Mouse (Mus musculus): Measurements from ENCODE around the gene Btbd19. TPM values are rescaled to one million over a fixed set of nuclear protein-coding genes. Genes with fewer than 3 reads are reported as not detected.
A peak's percentile ranks its signal among the peaks of the same experiment; 100 is the strongest.

Gene Btbd19
- polyA plus RNA-seq, 1 experiment from 2014 or later, result 7.6 TPM

DNA sequence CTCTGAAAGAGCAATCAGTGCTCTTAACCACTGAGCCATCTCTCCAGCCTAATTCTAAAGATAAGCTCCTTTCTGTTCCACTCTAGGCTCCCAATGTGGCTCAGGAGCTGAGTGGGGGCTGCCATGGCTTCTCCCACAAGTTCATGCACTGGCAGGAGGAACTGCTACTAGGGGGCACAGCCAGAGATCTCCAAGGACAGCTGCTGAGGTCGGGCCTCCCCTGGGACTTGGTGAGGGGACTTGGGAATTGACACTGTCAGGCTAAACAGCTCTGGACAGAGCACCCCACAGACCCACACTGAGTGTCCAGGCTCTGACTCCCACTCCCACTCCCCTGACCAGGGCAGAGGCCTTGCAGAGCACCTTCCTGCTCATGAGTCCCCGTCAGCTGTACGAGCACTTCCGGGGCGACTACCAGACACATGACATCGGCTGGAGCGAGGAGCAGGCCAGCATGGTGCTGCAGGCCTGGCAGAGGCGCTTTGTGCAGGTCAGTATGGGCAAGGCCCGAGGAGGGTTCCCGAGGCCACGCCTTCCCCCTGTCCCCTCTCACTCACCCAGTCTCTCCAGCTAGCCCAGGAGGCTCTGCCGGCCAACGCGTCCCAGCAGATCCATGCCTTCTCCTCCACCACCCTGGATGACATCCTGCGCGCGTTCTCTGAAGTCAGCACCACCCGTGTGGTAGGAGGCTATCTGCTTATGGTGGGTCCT lies 17.6 kb downstream of the Btbd19 start:
- no peak overlapping the region for H3K4me2 ChIP-seq (replicated peaks)
- H3K4me3 ChIP-seq (replicated peaks), result no peak overlapping the region
- no peaks in the 10 kb centered on the region for H3K9me3 ChIP-seq
- H3K27me3 ChIP-seq (replicated peaks), result no peaks in the 10 kb centered on the region
- WGBS, result 89% methylated on average over 18 of the region's 18 CpGs
- H3K36me3 ChIP-seq, result no peaks in the 10 kb centered on the region
- ATAC-seq, result no peak
- no peak overlapping the region for H3K27ac ChIP-seq
- no peak overlapping the region for H3K9ac ChIP-seq
- no peaks in the 10 kb centered on the region for H3K4me1 ChIP-seq (replicated peaks)

DNA sequence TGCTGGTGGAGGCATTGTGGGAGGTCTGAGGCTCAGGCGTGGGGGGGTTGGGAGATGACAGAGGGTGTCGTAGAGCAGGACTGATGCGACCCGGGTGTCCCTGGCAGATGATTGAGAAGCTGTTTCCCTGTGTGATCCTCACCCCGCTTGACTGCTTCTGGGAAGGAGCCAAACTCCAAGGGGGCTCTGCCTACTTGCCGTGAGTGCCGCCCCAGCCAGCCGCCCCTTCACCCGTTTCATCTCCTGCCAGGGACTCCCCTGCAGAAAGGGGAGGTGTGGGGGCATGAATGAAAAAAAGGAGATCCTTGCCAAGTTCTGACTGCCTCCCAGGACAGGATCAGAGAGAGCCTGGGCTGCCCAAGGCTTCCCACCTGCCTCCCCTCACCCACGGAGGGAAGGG lies 20.4 kb downstream of the Btbd19 start:
- H3K4me3 ChIP-seq (replicated peaks), result no peak overlapping the region
- H3K9ac ChIP-seq, result no peak overlapping the region
- H3K27me3 ChIP-seq (replicated peaks), result no peaks in the 10 kb centered on the region
- H3K36me3 ChIP-seq, result no peaks in the 10 kb centered on the region
- no peaks in the 10 kb centered on the region for H3K4me1 ChIP-seq (replicated peaks)
- H3K4me2 ChIP-seq (replicated peaks), result no peak overlapping the region
- WGBS, result 74% methylated on average over 10 of the region's 10 CpGs
- no peak overlapping the region for H3K27ac ChIP-seq
- ATAC-seq, result no peak
- H3K9me3 ChIP-seq, result no peaks in the 10 kb centered on the region

DNA sequence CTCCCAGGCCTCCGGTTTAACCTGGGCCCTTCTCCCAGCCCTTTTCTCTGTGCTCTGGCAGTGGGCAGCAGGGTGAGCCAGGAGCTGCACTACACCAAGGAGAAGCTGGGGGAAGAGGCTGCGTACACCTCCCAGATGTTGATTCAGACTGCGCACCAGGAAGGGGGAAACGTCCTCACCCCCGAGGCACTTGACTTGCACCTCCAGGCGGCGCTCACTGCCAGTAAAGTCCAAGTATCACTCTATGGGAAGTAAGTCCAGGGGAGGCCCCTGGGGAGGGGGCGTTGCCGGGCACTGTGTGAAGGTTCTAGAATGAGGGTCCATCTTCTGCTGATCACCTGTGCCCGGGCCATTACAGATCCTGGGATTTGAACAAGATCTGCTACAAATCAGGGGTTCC lies 20.9 kb downstream of the Btbd19 start:
- Histone ChIP-seq H3K4me2 (replicated peaks) (no peak overlapping the region), H3K9ac (no peak overlapping the region), H3K36me3 (no peaks in the 10 kb centered on the region), H3K4me1 (replicated peaks) (no peaks in the 10 kb centered on the region), H3K9me3 (no peaks in the 10 kb centered on the region), H3K4me3 (replicated peaks) (no peak overlapping the region), H3K27me3 (replicated peaks) (no peaks in the 10 kb centered on the region), H3K27ac (no peak overlapping the region)
- WGBS, result 77% methylated on average over 10 of the region's 10 CpGs
- ATAC-seq, result no peak

DNA sequence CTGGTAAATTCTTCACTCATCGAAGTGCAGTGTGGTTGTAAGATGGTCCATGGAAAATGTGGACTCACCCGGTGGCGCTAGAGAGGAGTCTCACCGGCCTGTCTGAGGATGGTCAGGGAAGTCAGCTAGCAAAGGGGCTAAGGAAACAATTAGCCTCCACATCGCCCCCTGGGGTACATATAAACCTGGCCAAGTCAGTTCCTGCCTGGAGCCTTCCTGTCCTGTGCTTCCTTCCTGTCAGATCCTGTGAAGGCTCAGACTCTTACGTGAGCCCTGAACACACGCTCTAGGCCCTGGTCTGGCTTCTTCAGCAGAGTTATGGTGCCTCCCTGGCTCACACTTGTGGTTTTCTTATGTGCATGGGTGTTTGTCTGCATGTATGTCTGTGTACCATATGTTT lies 24.3 kb downstream of the Btbd19 start:
- WGBS, result 48% methylated on average over 7 of the region's 7 CpGs
- H3K9ac ChIP-seq, result no peak overlapping the region
- ATAC-seq, result no peak

DNA sequence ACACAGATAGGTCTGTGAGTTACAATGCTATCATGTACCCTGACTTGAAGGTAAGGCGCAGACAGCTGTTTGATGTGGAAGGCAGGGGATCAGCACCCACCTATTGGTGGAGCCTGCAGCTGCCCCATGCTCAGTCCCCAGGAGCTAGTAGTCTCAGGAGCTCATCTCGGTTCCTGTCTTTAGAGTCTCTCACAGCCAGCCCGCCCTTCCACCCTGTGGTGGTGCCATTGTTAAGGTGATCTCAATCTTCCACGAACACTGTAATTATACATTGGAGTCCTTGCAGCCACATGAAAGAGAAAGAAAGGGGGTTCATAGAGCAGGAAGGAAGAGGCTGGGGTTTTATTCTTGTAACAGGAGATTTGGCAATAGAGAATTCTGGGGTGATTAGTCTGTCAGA lies 25.5 kb downstream of the Btbd19 start:
- Histone ChIP-seq H3K9ac (no peak overlapping the region), H3K4me3 (replicated peaks) (no peak overlapping the region), H3K9me3 (no peaks in the 10 kb centered on the region), H3K4me1 (replicated peaks) (0 out of 2 replicates have a peak, but pooled peaks cover 7% of the 10 kb centered on the region), H3K27ac (no peak overlapping the region), H3K27me3 (replicated peaks) (no peaks in the 10 kb centered on the region; the same call in 1 of the 2 replicates), H3K4me2 (replicated peaks) (no peak overlapping the region), H3K36me3 (no peaks in the 10 kb centered on the region)
- ATAC-seq, result no peak
- WGBS, result 80% methylated on average over 4 of the region's 4 CpGs

More for the DNA sequence above, 24.3 kb downstream of the Btbd19 start:
- H3K4me2 ChIP-seq (replicated peaks), result no peak overlapping the region
- no peaks in the 10 kb centered on the region for H3K36me3 ChIP-seq
- no peak overlapping the region for H3K4me3 ChIP-seq (replicated peaks)
- H3K9me3 ChIP-seq, result no peaks in the 10 kb centered on the region
- 0 out of 2 replicates have a peak, but pooled peaks cover 4% of the 10 kb centered on the region for H3K4me1 ChIP-seq (replicated peaks)
- no peaks in the 10 kb centered on the region for H3K27me3 ChIP-seq (replicated peaks)
- H3K27ac ChIP-seq, result no peak overlapping the region

DNA sequence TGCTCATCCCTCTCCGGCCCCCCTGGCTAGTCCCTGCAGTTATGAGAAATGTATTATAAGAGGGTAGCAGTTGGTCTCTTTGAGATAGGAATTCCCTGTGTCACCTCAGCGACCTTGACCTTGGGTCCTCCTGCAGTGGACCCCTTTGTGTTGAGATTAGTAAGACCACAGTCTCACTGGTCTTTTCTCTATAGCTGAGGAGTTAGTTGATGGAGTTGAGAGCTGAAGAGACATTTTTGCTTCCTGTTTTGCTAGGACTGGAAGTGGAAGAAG lies 26.8 kb downstream of the Btbd19 start:
- WGBS, result 52% methylated on average over 2 of the region's 2 CpGs
- Histone ChIP-seq H3K4me3 (replicated peaks) (no peak overlapping the region), H3K27ac (peak overlapping the region; percentile 69; the same call in 1 of the 2 replicates), H3K9me3 (no peaks in the 10 kb centered on the region), H3K27me3 (replicated peaks) (no peaks in the 10 kb centered on the region; the same call in 1 of the 2 replicates), H3K36me3 (no peaks in the 10 kb centered on the region), H3K4me1 (replicated peaks) (0 out of 2 replicates have a peak, but pooled peaks cover 7% of the 10 kb centered on the region), H3K4me2 (replicated peaks) (peak overlapping the region; percentile 84), H3K9ac (no peak overlapping the region)
- ATAC-seq, result no peak

DNA sequence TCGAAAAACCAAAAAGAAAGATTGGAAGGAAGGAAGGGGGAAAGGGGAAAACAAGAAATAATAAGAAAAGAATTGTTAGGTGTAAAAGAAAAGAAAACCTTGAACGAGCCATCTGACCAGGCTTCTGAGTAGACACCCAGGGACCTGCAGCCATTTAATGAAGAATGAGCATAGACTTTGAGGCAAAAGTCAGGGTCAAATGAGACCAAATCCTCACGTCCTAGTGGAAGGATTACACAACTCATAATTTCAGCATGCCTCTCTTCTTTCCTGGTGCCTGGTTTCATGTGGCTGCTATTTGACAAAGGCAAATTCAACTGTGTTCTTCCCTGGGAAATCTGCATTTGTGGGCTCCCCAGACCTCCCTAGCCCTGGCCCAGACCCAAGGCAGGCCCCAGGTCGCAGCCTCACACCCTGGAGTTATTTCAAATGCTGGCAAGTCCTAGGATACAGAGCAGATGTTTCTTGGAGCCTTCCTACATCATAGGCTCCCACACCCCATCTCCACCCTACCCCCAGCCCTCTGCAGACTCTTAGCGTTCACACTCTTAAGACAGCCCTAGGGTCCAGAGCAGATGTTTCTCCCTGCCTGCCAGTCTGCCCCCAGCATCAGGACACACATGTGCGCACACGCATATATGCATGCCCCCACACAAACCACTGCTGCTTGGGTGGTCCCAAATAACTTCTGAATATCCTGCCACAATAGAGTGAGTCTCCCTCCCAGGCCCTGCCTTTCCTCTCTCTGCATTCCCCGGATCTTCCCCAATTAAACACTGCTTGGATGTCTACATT lies 27.4 kb downstream of the Btbd19 start:
- H3K9ac ChIP-seq, result 0 out of 2 replicates have a peak overlapping the region, but pooled peaks have one; percentile 1
- 39% methylated on average over 8 of the region's 8 CpGs for WGBS
- peak overlapping the region; percentile 84 for H3K4me2 ChIP-seq (replicated peaks)
- no peak overlapping the region for H3K4me3 ChIP-seq (replicated peaks)
- no peaks in the 10 kb centered on the region for H3K9me3 ChIP-seq
- peak; percentile 64 for ATAC-seq
- no peaks in the 10 kb centered on the region for H3K36me3 ChIP-seq
- peak overlapping the region; percentile 69 for H3K27ac ChIP-seq
- 0 out of 2 replicates have a peak, but pooled peaks cover 7% of the 10 kb centered on the region for H3K4me1 ChIP-seq (replicated peaks)
- no peaks in the 10 kb centered on the region; the same call in 1 of the 2 replicates for H3K27me3 ChIP-seq (replicated peaks)

- Histone ChIP-seq H3K36me3 (no peaks in the 10 kb centered on the region), H3K4me1 (replicated peaks) (0 out of 2 replicates have a peak, but pooled peaks cover 7% of the 10 kb centered on the region), H3K9ac (peak overlapping the region; percentile 55), H3K27ac (peak overlapping the region; percentile 67), H3K4me3 (replicated peaks) (peak overlapping the region; percentile 51), H3K4me2 (replicated peaks) (peak overlapping the region; percentile 84), H3K9me3 (no peaks in the 10 kb centered on the region), H3K27me3 (replicated peaks) (no peaks in the 10 kb centered on the region; the same call in 1 of the 2 replicates)
- 15% methylated on average over 5 of the region's 5 CpGs for WGBS
- ATAC-seq, result no peak
Measured at GRCm38 (mm10) chr4:117096666-117097065, 28.9 kb downstream of the Btbd19 start.

DNA sequence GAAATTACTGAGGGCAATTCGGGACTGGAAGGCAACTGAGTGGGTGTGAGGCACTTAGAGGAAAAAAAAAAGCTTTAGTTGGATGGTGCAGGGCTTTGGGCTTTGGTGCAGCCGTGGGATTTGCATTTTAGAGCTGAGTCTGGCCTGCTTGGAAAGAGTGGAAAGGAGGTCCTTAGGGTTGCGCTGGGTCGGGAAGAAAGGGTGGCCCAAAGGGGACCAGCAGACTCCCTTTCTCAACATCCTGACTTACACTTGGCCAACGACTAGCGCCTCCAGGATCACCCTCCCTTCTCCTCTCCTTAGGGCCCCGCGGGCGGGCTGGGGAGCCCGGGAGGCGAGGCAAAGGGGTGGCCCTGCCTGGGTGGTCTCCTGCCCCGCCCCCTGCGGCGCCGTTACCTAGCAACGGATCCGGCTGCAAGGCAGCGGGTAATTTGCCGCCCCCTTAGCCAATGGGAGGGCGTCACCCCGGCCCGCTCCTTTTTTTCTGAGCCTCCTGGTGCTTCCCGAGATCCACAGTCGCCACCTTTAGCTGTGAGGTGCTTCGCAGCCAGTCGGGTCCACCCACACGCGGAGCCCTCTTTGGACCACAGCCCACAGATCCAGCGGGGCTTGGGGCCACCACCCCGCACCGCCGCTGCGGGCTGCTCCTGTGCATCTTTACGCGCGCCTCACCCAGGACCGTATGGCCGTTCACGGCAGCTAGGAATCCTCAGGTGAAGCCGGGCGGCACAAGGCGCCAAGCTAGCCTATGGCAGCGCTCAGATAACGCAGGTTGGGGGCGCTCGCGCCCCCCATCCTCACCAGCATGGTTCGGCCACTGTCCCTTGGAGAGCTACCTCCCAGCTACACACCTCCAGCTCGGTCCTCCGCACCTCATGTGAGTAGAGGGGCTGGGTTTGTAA lies 29.7 kb downstream of the Btbd19 start, which contains the start of gene Ptch2:
TSS of gene Ptch2 (plus strand) at position 525 of the 902 bp plus-strand sequence.
- no peaks in the 10 kb centered on the region for H3K36me3 ChIP-seq
- peak within 1 kb of the TSS; percentile 84 for H3K4me2 ChIP-seq (replicated peaks)
- peak; percentile 84 for ATAC-seq
- peak within 1 kb of the TSS; percentile 67 for H3K27ac ChIP-seq
- H3K27me3 ChIP-seq (replicated peaks), result no peaks in the 10 kb centered on the region; the same call in 1 of the 2 replicates
- WGBS, result 2% methylated on average over 50 of the region's 50 CpGs
- H3K9ac ChIP-seq, result peak within 1 kb of the TSS; percentile 55
- no peaks in the 10 kb centered on the region for H3K9me3 ChIP-seq
- H3K4me1 ChIP-seq (replicated peaks), result 0 out of 2 replicates have a peak, but pooled peaks cover 7% of the 10 kb centered on the region
- H3K4me3 ChIP-seq (replicated peaks), result peak within 1 kb of the TSS; percentile 51

DNA sequence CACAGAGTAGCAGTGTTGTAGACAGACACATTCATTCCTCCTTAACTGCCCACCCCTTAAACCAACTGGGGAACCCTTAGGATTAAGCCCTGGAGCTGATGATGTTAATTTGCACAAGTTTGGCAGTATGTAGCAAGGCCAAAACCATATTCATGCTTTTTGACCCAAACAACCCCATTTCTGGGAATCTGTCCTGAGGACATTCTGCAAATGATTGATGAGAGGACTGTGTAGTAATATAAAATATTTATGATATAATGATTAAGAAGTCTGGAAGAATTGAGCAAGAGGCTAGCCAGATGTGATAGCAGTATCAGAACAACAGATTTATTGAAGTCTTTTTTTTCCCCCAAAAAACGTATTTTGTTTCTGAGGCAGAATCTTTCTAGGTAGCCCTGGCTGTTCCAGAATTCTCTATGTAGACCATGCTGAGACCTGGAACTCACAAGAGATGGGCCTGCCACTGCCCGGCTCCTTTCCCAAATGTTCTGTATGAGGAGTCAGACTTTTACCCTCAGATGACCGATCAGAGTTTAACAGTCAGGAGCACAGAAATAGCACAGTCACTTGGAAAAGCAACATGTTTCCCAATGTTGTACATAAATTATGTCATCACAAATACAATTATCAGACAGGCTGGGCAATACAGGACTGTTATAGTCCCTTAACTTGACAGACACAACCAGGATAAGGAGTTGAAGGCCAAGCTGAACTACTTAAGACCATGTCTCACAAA lies 30.7 kb downstream of the Btbd19 start:
- Histone ChIP-seq H3K4me1 (replicated peaks) (0 out of 2 replicates have a peak, but pooled peaks cover 7% of the 10 kb centered on the region), H3K27me3 (replicated peaks) (no peaks in the 10 kb centered on the region; the same call in 1 of the 2 replicates), H3K4me3 (replicated peaks) (no peak overlapping the region), H3K27ac (peak overlapping the region; percentile 29; the same call in 1 of the 2 replicates), H3K4me2 (replicated peaks) (no peak overlapping the region), H3K36me3 (no peaks in the 10 kb centered on the region), H3K9ac (no peak overlapping the region), H3K9me3 (no peaks in the 10 kb centered on the region)
- 66% methylated on average over 3 of the region's 3 CpGs for WGBS
- no peak for ATAC-seq

GRCm38 (mm10) chr4:117090586-117090985 lies 34.9 kb downstream of the Btbd19 start:
- H3K27me3 ChIP-seq (replicated peaks), result no peaks in the 10 kb centered on the region
- no peaks in the 10 kb centered on the region for H3K36me3 ChIP-seq
- no peak for ATAC-seq
- 0 out of 2 replicates have a peak overlapping the region, but pooled peaks have one; percentile 5 for H3K27ac ChIP-seq
- no peak overlapping the region for H3K4me2 ChIP-seq (replicated peaks)
- no peaks in the 10 kb centered on the region for H3K9me3 ChIP-seq
- peaks cover 6% of the 10 kb centered on the region; the same call in 1 of the 2 replicates for H3K4me1 ChIP-seq (replicated peaks)
- H3K4me3 ChIP-seq (replicated peaks), result no peak overlapping the region
- no peak overlapping the region for H3K9ac ChIP-seq
- WGBS, result 58% methylated on average over 7 of the region's 7 CpGs
